Mouse (Mus musculus): ENCODE results near the gene Polr3k. TPM values are rescaled to one million over a fixed set of nuclear protein-coding genes. Genes with fewer than 3 reads are reported as not detected.

Polr3k gene
- 25.4 and 25.5 TPM in 2 replicates for polyA plus RNA-seq (2015; fragmentation: Nextera tagmentation; extraction: Ambion mirVana)

DNA sequence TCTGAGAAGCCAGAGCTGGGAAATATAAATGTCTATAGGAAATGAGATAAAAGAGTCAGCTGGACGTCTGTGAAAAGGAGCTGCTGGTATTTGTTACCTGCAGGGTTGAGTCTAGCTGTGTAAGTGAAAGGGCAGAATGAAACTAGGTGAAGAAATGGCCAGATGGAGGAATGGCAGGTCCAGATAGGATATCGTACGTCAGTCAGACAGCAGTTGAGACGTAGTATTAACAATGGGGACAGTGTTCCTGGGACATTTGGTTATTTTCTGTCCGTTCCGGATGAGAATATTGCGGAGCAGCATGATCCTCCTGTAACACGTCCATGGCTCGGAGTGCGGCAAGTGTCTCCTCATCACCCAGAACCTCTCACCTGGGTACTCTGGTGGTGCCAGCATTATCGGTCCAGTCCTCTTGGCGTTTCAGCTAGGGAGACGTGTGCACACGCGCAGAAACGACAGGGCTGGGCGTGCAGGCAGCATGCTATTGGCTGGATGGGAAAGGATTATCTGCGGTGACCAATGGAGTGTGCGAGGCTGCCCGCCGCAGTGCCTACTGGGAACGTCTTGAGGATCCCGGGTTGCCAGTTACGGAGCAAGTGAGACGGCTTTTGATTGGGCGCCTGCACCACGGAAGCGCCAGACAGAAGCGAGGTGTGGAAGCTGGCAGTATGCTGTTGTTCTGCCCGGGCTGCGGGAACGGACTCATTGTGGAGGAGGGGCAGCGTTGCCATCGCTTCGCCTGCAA lies at the start of gene Polr3k:
Gene Polr3k (plus strand): TSS at position 547 of the 745 bp plus-strand sequence.
- Histone ChIP-seq H3K27me3 (no peaks in the 10 kb centered on the region), H3K4me2 (peak within 1 kb of the TSS; percentile 90), H3K9ac (peak within 1 kb of the TSS; percentile 78), H3K36me3 (replicated peaks) (peaks cover 13% of the 10 kb centered on the region), H3K9me3 (replicated peaks) (no peaks in the 10 kb centered on the region), H3K4me3 (replicated peaks) (peak within 1 kb of the TSS; percentile 79), H3K4me1 (replicated peaks) (peaks cover 24% of the 10 kb centered on the region), H3K27ac (replicated peaks) (peak within 1 kb of the TSS; percentile 88)
- under 1% methylated on average over 35 of the region's 35 CpGs for WGBS (ENCODE audit: insufficient replicate concordance)
- ATAC-seq (ENCODE audit: insufficient read depth): peak; percentile 100

DNA sequence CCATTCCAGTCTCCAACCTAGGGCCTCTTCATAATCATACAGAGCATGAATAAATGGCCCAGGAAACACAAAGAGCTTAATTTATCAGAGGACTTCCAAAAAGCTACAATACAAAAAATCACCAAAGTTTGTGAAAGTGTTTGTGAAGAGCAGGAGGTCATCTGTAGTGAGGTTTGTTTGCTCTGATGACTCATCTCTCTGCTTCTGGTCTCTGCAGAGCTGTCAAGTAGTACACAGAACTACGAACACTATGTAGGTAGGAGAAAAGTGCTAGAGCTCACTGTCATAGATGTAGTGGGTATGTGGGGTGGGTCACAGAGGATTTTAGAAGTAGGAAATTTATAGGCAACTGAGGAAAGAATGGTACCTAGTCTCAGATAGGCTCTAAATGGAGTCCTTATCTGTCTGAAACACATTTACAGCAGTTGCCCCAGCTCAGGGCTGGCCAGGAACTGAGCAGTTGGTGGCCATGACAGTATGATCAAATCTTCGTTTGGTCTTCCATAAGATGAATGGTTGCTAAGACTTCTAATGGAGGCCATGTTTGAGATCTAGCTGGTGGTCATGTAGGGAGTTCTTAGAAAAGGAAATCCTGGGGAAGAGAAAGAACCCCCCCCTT lies 35.0 kb upstream of the Polr3k start:
- Histone ChIP-seq H3K27me3 (no peaks in the 10 kb centered on the region), H3K4me3 (replicated peaks) (no peak overlapping the region), H3K4me2 (no peak overlapping the region), H3K27ac (replicated peaks) (no peak overlapping the region), H3K9me3 (replicated peaks) (no peaks in the 10 kb centered on the region), H3K4me1 (replicated peaks) (peaks cover 17% of the 10 kb centered on the region), H3K9ac (no peak overlapping the region), H3K36me3 (replicated peaks) (no peaks in the 10 kb centered on the region)
- ATAC-seq (ENCODE audit: insufficient read depth): peak; percentile 83
- 32% methylated on average over 2 of the region's 2 CpGs for WGBS (ENCODE audit: insufficient replicate concordance)

DNA sequence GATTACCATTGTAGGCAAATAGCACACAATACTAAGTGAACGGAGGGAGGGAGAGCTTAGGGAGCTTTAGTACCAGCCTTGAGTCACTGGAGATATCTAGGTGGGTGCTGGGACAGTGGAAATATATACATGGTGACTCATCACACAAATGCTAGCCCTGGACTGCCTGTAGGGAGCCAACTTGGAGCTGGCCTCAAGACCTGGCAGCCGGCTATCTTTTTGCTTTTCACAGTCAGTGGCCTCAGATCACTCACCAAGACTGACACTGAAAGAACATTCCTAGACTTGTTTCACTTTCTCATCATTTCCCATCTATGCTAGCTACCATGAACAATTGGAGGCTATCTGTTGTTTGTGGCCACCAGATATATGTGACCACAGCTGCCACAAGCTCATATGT lies 31.4 kb upstream of the Polr3k start:
- Histone ChIP-seq H3K36me3 (replicated peaks) (no peaks in the 10 kb centered on the region), H3K4me1 (replicated peaks) (peaks cover 28% of the 10 kb centered on the region), H3K27me3 (no peaks in the 10 kb centered on the region), H3K9ac (no peak overlapping the region), H3K9me3 (replicated peaks) (no peaks in the 10 kb centered on the region), H3K4me2 (no peak overlapping the region), H3K27ac (replicated peaks) (no peak overlapping the region), H3K4me3 (replicated peaks) (no peak overlapping the region)
- ATAC-seq (ENCODE audit: insufficient read depth): no peak
- WGBS (ENCODE audit: insufficient replicate concordance): 63% methylated on average over 2 of the region's 2 CpGs

GRCm38 (mm10) chr2:181837372-181838292 lies 26.5 kb upstream of the Polr3k start, which contains the start of gene Pcmtd2:
Gene Pcmtd2 (plus strand): TSS chr2:181837854.
- no peaks in the 10 kb centered on the region for H3K27me3 ChIP-seq
- peak within 1 kb of the TSS; percentile 89 for H3K9ac ChIP-seq
- H3K27ac ChIP-seq (replicated peaks): peak within 1 kb of the TSS; percentile 86
- no peaks in the 10 kb centered on the region for H3K9me3 ChIP-seq (replicated peaks)
- peaks cover 21% of the 10 kb centered on the region for H3K4me1 ChIP-seq (replicated peaks)
- WGBS (ENCODE audit: insufficient replicate concordance): under 1% methylated on average over 35 of the region's 35 CpGs
- H3K36me3 ChIP-seq (replicated peaks): peaks cover 11% of the 10 kb centered on the region
- ATAC-seq (ENCODE audit: insufficient read depth): peak; percentile 97
- H3K4me3 ChIP-seq (replicated peaks): peak within 1 kb of the TSS; percentile 84
- peak within 1 kb of the TSS; percentile 70 for H3K4me2 ChIP-seq

- peak; percentile 56 for ATAC-seq (ENCODE audit: insufficient read depth)
- 5% methylated on average over 3 of the region's 3 CpGs for WGBS (ENCODE audit: insufficient replicate concordance)
- H3K27ac ChIP-seq (replicated peaks): peak overlapping the region; percentile 86
- H3K36me3 ChIP-seq (replicated peaks): peaks cover 13% of the 10 kb centered on the region
- no peaks in the 10 kb centered on the region for H3K9me3 ChIP-seq (replicated peaks)
- peak overlapping the region; percentile 89 for H3K9ac ChIP-seq
- no peaks in the 10 kb centered on the region for H3K27me3 ChIP-seq
- H3K4me3 ChIP-seq (replicated peaks): peak overlapping the region; percentile 84
- H3K4me2 ChIP-seq: peak overlapping the region; percentile 70
- peaks cover 21% of the 10 kb centered on the region for H3K4me1 ChIP-seq (replicated peaks)
Measured at GRCm38 (mm10) chr2:181838293-181838680, 25.9 kb upstream of the Polr3k start.

GRCm38 (mm10) chr2:181845709-181846394 lies 18.3 kb upstream of the Polr3k start:
- Histone ChIP-seq H3K36me3 (replicated peaks) (peaks cover 58% of the 10 kb centered on the region), H3K4me1 (replicated peaks) (no peaks in the 10 kb centered on the region), H3K4me3 (replicated peaks) (no peak overlapping the region), H3K27me3 (no peaks in the 10 kb centered on the region), H3K9me3 (replicated peaks) (no peaks in the 10 kb centered on the region), H3K27ac (replicated peaks) (no peak overlapping the region), H3K4me2 (no peak overlapping the region), H3K9ac (no peak overlapping the region)
- WGBS (ENCODE audit: insufficient replicate concordance): 73% methylated on average over 5 of the region's 5 CpGs
- ATAC-seq (ENCODE audit: insufficient read depth): no peak

- H3K9ac ChIP-seq: peak overlapping the region; percentile 78
- peaks cover 17% of the 10 kb centered on the region for H3K36me3 ChIP-seq (replicated peaks)
- no peaks in the 10 kb centered on the region for H3K27me3 ChIP-seq
- peak overlapping the region; percentile 90 for H3K4me2 ChIP-seq
- no peaks in the 10 kb centered on the region for H3K9me3 ChIP-seq (replicated peaks)
- peak; percentile 4; the same call in 1 of the 2 replicates for ATAC-seq (ENCODE audit: insufficient read depth)
- peak overlapping the region; percentile 88 for H3K27ac ChIP-seq (replicated peaks)
- H3K4me3 ChIP-seq (replicated peaks): peak overlapping the region; percentile 79
- peaks cover 24% of the 10 kb centered on the region for H3K4me1 ChIP-seq (replicated peaks)
- WGBS (ENCODE audit: insufficient replicate concordance): under 1% methylated on average over 22 of the region's 22 CpGs
Measured at GRCm38 (mm10) chr2:181864536-181864860, 361 bp downstream of the Polr3k start.

GRCm38 (mm10) chr2:181866931-181867330 lies 2.8 kb downstream of the Polr3k start:
- ATAC-seq (ENCODE audit: insufficient read depth): no peak
- Histone ChIP-seq H3K9me3 (replicated peaks) (no peaks in the 10 kb centered on the region), H3K4me2 (no peak overlapping the region), H3K36me3 (replicated peaks) (peaks cover 25% of the 10 kb centered on the region), H3K4me3 (replicated peaks) (no peak overlapping the region), H3K4me1 (replicated peaks) (peaks cover 24% of the 10 kb centered on the region), H3K9ac (no peak overlapping the region), H3K27ac (replicated peaks) (no peak overlapping the region), H3K27me3 (no peaks in the 10 kb centered on the region)
- WGBS (ENCODE audit: insufficient replicate concordance): 42% methylated on average over 5 of the region's 5 CpGs

DNA sequence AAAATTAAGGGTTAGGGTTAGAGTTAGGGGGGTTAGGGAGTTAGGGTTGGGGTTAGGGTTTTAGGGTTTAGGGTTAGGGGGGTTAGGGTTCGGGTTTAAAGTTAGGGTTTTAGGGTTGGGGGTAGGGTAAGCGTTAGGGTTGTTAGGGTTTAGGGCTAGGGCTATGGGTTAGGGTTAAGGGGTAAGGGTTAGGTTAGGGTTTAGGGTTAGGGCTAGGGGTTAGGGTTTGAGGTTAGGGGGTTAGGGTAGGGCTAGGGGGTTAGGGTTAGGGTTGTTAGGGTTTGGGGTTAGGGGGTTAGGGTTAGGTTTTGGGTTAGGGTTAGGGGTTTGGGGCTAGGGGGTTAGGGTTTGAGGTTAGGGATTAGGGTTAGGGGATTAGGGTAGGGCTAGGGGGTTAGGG lies 6.9 kb downstream of the Polr3k start:
- ATAC-seq (ENCODE audit: insufficient read depth): peak; percentile 15; the same call in 1 of the 2 replicates
- Histone ChIP-seq H3K9me3 (replicated peaks) (no peaks in the 10 kb centered on the region), H3K27ac (replicated peaks) (no peak overlapping the region), H3K4me1 (replicated peaks) (no peaks in the 10 kb centered on the region), H3K4me2 (no peak overlapping the region), H3K9ac (no peak overlapping the region), H3K27me3 (no peaks in the 10 kb centered on the region), H3K36me3 (replicated peaks) (peaks cover 25% of the 10 kb centered on the region), H3K4me3 (replicated peaks) (no peak overlapping the region)
- 79% methylated on average over 2 of the region's 2 CpGs for WGBS (ENCODE audit: insufficient replicate concordance)

GRCm38 (mm10) chr2:181878903-181879302 lies 14.8 kb downstream of the Polr3k start:
- ATAC-seq (ENCODE audit: insufficient read depth): no peak
- H3K9me3 ChIP-seq (replicated peaks): no peaks in the 10 kb centered on the region
- H3K4me3 ChIP-seq (replicated peaks): no peak overlapping the region
- H3K36me3 ChIP-seq (replicated peaks): no peaks in the 10 kb centered on the region; the same call in 1 of the 2 replicates
- no peaks in the 10 kb centered on the region for H3K27me3 ChIP-seq
- H3K27ac ChIP-seq (replicated peaks): no peak overlapping the region
- H3K9ac ChIP-seq: no peak overlapping the region
- H3K4me2 ChIP-seq: no peak overlapping the region
- H3K4me1 ChIP-seq (replicated peaks): no peaks in the 10 kb centered on the region
- 60% methylated on average over 1 of the region's 1 CpGs for WGBS (ENCODE audit: insufficient replicate concordance)
